Mouse (Mus musculus) spleen, postnatal 10 days (tissue): ENCODE data around the gene Abca1.

Source experiments
- DNase-seq, 2 experiments: peaks; one replicate each; pipeline ENCODE4 v3.0.0; 2021 to 2022; ENCODE audit warnings: low spot score in 2 of 2

Gene Abca1

GRCm38 (mm10) chr4:53159767-53160166, at the start of gene Abca1:
Gene Abca1, minus strand, starts transcription at chr4:53159895.
- DNase-seq, result peak; percentile 44 to 92

- DNase-seq, result no peak
Observed at GRCm38 (mm10) chr4:53204482-53204881, 44.8 kb upstream of the Abca1 start.

GRCm38 (mm10) chr4:53203595-53204400, 44.1 kb upstream of the Abca1 start:
- no peak for DNase-seq

GRCm38 (mm10) chr4:53200276-53200675, 40.6 kb upstream of the Abca1 start:
- no peak for DNase-seq

GRCm38 (mm10) chr4:53197842-53198241, 38.1 kb upstream of the Abca1 start:
- DNase-seq, result no peak

- peak; percentile 49 to 88 for DNase-seq
Observed at GRCm38 (mm10) chr4:53196058-53196771, 36.5 kb upstream of the Abca1 start.

GRCm38 (mm10) chr4:53187071-53187470, 27.4 kb upstream of the Abca1 start:
- DNase-seq, result no peak

GRCm38 (mm10) chr4:53186573-53186972, 26.9 kb upstream of the Abca1 start:
- no peak for DNase-seq

GRCm38 (mm10) chr4:53186141-53186540, 26.4 kb upstream of the Abca1 start:
- DNase-seq, result no peak

- no peak for DNase-seq
Observed at GRCm38 (mm10) chr4:53181479-53181878, 21.8 kb upstream of the Abca1 start.

GRCm38 (mm10) chr4:53179308-53179820, 19.7 kb upstream of the Abca1 start:
- DNase-seq, result no peak

- DNase-seq, result no peak
Observed at GRCm38 (mm10) chr4:53178489-53178888, 18.8 kb upstream of the Abca1 start.

GRCm38 (mm10) chr4:53177696-53178095, 18.0 kb upstream of the Abca1 start:
- DNase-seq, result no peak

- DNase-seq, result no peak
Observed at GRCm38 (mm10) chr4:53174906-53175305, 15.2 kb upstream of the Abca1 start.

- DNase-seq, result no peak
Observed at GRCm38 (mm10) chr4:53170403-53170802, 10.7 kb upstream of the Abca1 start.

- DNase-seq, result no peak
Observed at GRCm38 (mm10) chr4:53165231-53165630, 5.5 kb upstream of the Abca1 start.

- DNase-seq, result peak; percentile 17 to 32
Observed at GRCm38 (mm10) chr4:53159176-53159575, 519 bp downstream of the Abca1 start.

GRCm38 (mm10) chr4:53158634-53159033, 1.1 kb downstream of the Abca1 start:
- peak; percentile 65 to 89 for DNase-seq

- DNase-seq, result no peak
Observed at GRCm38 (mm10) chr4:53155471-53155870, 4.2 kb downstream of the Abca1 start.

- DNase-seq, result no peak
Observed at GRCm38 (mm10) chr4:53153711-53154110, 6.0 kb downstream of the Abca1 start.

- no peak for DNase-seq
Observed at GRCm38 (mm10) chr4:53153061-53153460, 6.6 kb downstream of the Abca1 start.

- no peak for DNase-seq
Observed at GRCm38 (mm10) chr4:53152655-53153054, 7.0 kb downstream of the Abca1 start.

- no peak for DNase-seq
Observed at GRCm38 (mm10) chr4:53150516-53150915, 9.2 kb downstream of the Abca1 start.
